Mouse (Mus musculus): ENCODE measurements around the gene Ern1. TPM values are rescaled to one million over a fixed set of nuclear protein-coding genes. Genes with fewer than 3 reads are reported as not detected.

Gene Ern1
- total RNA-seq, 2 experiments from 2014 or later, result 9.2 to 9.3 TPM

DNA sequence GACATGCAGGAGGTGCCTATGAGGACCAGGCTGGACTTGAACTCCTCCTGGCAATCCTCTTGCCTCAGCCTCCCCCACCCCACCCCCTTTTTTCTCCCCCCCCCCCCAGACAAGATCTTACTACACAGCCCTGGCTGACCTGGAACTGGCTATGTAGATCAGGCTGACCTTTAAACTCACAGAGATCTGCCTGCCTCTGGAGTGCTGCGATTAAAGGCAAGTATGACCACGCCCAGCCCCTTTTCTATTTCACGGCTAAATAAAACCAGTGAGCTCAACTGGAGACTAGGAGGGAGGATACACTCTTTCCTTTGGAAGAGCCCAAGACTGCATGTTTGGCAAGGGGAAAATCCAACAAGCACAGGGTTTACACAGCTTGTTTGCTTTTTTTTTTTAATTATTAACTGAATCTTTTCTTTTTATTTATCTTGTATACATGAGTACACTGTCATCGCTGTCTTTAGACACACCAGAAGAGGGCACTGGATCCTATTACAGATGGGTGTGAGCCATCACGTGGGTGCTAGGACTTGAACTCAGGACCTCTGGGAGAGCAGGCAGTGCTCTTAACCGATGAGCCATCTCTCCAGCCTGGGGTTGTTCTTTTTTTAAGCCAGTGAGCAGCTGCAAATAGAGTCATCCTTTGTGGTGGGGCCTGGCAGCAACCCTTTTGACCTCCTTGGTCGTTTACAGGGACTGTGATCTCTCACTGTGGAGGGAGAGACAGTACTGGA is 94.9 kb downstream of the Ern1 start:
- DNase-seq (ENCODE audit: low spot score in 2 of 2), result no peak

GRCm38 (mm10) chr11:106391546-106392188 is 96.0 kb downstream of the Ern1 start:
- peak; percentile 72 to 76 for DNase-seq (ENCODE audit: low spot score in 2 of 2)

DNA sequence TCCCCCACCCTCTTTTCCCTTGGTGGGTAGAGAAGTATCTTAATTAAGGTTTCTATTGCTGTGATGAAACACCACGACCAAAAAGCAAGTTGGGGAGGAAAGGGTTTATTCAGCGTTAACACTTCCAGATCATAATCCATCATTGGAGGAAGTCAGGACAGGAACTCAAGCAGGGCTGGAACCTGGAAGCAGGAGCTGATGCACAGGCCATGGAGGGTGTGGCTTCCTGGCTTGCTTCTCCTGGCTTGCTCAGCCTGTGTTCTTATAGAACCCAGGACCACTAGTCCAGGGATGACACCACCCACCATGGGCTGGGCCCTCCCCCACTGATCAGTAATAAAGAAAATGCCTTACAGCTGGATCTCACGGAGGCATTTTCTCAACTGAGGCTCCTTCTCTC is 96.9 kb downstream of the Ern1 start:
- DNase-seq (ENCODE audit: low spot score in 2 of 2), result no peak

GRCm38 (mm10) chr11:106389611-106390010 is 98.0 kb downstream of the Ern1 start:
- DNase-seq (ENCODE audit: low spot score in 2 of 2), result no peak

- DNase-seq (ENCODE audit: low spot score in 2 of 2), result no peak
Observed at GRCm38 (mm10) chr11:106387791-106388216, 99.8 kb downstream of the Ern1 start, which contains the start of gene Icam2. Gene Icam2 (minus strand): TSS chr11:106388075.

GRCm38 (mm10) chr11:106387020-106387419 is 100.6 kb downstream of the Ern1 start:
- no peak for DNase-seq (ENCODE audit: low spot score in 2 of 2)

DNA sequence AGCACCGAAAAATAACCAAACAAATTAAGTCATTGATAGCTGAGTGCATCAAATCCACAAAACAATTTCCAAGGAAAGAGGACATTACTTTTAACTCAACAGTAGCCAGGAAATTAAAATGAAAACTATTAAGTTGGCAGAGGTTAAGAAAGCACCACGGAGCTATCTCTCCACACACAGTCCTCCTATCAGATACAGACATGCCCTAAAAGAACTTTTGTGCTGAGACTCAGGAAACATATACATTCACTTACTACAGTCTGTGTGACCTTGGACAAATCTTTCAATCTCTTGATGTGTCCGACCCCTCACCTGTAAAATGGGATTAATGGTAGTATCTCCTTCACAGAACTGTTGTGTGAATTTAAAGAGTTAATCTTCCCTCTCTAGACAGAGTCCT is 101.2 kb downstream of the Ern1 start:
- DNase-seq (ENCODE audit: low spot score in 2 of 2), result no peak

DNA sequence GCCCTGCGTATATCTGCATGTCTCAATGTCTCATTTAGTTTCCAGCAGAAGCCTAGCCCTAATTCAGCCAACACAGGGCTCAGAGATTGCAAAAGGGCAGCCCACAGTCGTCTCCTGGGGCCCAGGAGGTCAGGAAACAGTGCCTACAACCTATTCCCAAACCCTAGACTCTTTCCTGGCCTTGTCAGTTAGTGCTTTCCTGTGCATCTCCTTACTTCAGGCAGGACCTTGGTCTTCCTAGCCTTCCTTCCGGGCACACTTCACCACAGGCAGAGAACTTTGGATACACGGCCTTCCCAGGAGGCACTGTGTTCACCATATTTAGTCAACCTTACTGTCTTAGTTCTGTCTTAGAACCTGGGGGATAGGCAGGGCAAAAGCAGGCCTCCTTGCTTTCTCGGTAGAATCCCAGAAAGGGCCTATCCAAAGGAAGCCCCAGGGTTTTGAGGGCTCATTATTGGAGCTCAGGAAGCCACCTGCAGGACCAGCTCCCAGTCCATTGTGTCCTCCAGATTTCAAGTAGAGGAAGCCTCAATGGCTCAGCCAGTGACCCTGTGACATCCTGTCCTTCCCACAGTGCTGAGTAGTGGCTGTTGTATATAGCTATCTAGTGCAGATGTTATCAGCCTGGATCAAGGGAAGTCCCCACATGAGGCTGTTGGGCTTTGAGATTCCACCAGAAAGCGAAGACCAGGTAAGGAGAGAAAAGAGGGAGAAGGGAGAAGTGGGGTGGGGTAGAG is 104.4 kb downstream of the Ern1 start:
- DNase-seq (ENCODE audit: low spot score in 2 of 2), result no peak

GRCm38 (mm10) chr11:106382424-106382823 is 105.2 kb downstream of the Ern1 start:
- no peak for DNase-seq (ENCODE audit: low spot score in 2 of 2)

GRCm38 (mm10) chr11:106381883-106382282 is 105.8 kb downstream of the Ern1 start:
- no peak for DNase-seq (ENCODE audit: low spot score in 2 of 2)

GRCm38 (mm10) chr11:106381011-106381410 is 106.6 kb downstream of the Ern1 start:
- DNase-seq (ENCODE audit: low spot score in 2 of 2), result no peak

GRCm38 (mm10) chr11:106374979-106375378 is 112.7 kb downstream of the Ern1 start:
- DNase-seq (ENCODE audit: low spot score in 2 of 2), result no peak

- no peak for DNase-seq (ENCODE audit: low spot score in 2 of 2)
Observed at GRCm38 (mm10) chr11:106374559-106374958, 113.1 kb downstream of the Ern1 start.

- DNase-seq (ENCODE audit: low spot score in 2 of 2), result no peak
Observed at GRCm38 (mm10) chr11:106373998-106374397, 113.7 kb downstream of the Ern1 start.

GRCm38 (mm10) chr11:106366316-106366715 is 121.3 kb downstream of the Ern1 start:
- peak; percentile 75 to 81 for DNase-seq (ENCODE audit: low spot score in 2 of 2)

DNA sequence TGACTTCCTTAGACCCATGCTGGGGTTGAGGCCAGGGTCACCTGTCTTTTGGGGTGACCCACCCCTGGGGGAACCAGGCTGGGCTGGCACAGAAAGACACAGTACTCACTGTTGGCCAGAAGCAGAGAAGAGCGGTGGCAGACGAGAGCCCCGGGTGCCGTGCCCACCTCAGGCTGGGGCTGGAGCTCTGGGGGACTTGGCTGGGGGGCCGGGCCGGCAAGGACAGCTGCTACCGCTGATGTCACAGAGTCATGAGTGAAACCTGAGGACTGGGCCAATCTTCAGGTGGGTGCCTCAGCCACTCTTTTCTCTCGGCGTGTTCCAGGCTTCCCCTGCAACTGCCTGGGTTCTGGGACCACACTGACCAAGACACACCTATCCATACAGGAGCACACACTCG is 122.3 kb downstream of the Ern1 start, which contains the start of gene Prr29:
Gene Prr29, plus strand, starts transcription at position 107 of the 400 bp plus-strand sequence.
- DNase-seq (ENCODE audit: low spot score in 2 of 2), result no peak

- no peak for DNase-seq (ENCODE audit: low spot score in 2 of 2)
Observed at GRCm38 (mm10) chr11:106364712-106365111, 122.9 kb downstream of the Ern1 start.

DNA sequence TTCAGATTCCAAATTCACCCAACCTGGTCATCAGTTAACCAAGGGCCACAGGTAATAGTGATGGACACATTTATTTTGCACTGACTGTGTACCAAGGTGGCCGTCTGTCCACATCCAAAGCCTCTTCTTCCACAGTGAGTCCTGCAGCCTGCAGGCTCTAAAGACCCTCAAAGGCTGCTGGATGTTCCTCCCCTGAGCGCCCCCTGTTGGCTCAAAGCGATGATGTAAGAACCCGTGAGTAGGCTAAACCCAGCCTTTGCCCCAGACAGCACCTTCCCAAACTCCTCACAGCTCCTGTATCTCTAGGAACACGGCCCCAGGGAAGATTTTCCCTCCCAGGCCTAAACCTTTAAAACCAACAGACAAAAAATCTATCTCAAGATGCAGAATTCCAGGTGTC is 128.3 kb downstream of the Ern1 start:
- DNase-seq (ENCODE audit: low spot score in 2 of 2), result no peak

GRCm38 (mm10) chr11:106355382-106356128 is 132.1 kb downstream of the Ern1 start:
- no peak for DNase-seq (ENCODE audit: low spot score in 2 of 2)

DNA sequence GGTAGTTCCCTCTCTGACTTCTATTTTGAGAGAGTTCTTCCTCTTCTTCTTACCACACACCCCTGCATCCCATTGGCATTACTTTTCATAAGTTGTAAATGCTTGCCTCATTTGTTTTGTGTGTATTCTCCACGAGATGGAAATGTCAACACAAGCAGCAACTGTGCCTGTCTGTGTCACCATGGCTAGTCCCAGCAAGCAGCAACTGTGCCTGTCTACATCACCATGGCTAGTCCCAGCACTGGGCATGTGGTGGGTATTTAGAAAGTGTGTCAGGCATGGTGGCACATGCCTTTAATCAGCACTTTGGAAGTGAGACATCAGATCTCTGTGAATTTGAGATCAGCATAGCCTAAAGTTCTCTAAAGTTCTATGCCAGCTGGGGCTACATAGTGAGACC is 133.5 kb downstream of the Ern1 start:
- DNase-seq (ENCODE audit: low spot score in 2 of 2), result no peak

GRCm38 (mm10) chr11:106353188-106353587 is 134.5 kb downstream of the Ern1 start, which contains the start of gene Scn4a:
Gene Scn4a (minus strand): TSS chr11:106353288.
- no peak for DNase-seq (ENCODE audit: low spot score in 2 of 2)
